Mouse (Mus musculus) intestine, embryonic 16.5 days (tissue): ENCODE measurements at regions not wholly inside any gene's neighbourhood (a gene's known extent, or its start where the extent isn't known, plus 50 kb on each side); places are given as distances from the start of the nearest gene placed in this dataset.

Experiments
- ATAC-seq: fragments of 200-750 bp; cut with Nextera tagmentation; 2 replicates; pipeline ENCODE4 v1.8.0; 2017; ENCODE audit warnings: moderate TSS enrichment, moderate library complexity
- H3K27ac ChIP-seq: fragments of 300-500 bp; sonication (generic); 2 replicates; pipeline ENCODE4 v1.5.1; 2014; ENCODE audit warnings: mild to moderate bottlenecking, low read length
- H3K27me3 ChIP-seq: fragments of 300-500 bp; sonication (generic); replicated peaks from 2 replicates; pipeline ENCODE4 v1.6.1; 2014; ENCODE audit warnings: low read length, control low read depth, mixed read lengths; ENCODE audit not compliant: control insufficient read depth, insufficient read depth
- H3K36me3 ChIP-seq: fragments of 300-500 bp; sonication (generic); 2 replicates; pipeline ENCODE4 v1.6.1; 2014; ENCODE audit warnings: low read length, control low read depth; ENCODE audit not compliant: control insufficient read depth, insufficient read depth
- H3K4me1 ChIP-seq: fragments of 300-500 bp; sonication (generic); 2 replicates; pipeline ENCODE4 v1.6.1; 2014; ENCODE audit warnings: low read length, control low read depth, mixed read lengths; ENCODE audit not compliant: control insufficient read depth, insufficient read depth
- H3K4me2 ChIP-seq: fragments of 300-500 bp; sonication (generic); 2 replicates; pipeline ENCODE4 v1.6.1; 2014; ENCODE audit warnings: low read depth, low read length, control low read depth
- H3K4me3 ChIP-seq: fragments of 300-500 bp; sonication (generic); 2 replicates; pipeline ENCODE4 v1.5.1; 2014; ENCODE audit warnings: mild to moderate bottlenecking, low read length
- H3K9ac ChIP-seq: fragments of 300-500 bp; sonication (generic); 2 replicates; pipeline ENCODE4 v1.6.1; 2014; ENCODE audit warnings: low read depth, low read length
- H3K9me3 ChIP-seq: fragments of 300-500 bp; sonication (generic); 2 replicates; pipeline ENCODE4 v1.6.1; 2016; ENCODE audit warnings: low read length, control low read depth; ENCODE audit not compliant: control insufficient read depth
- WGBS: fragments of 180-500 bp; shearing (Covaris S2); extraction: QIAGEN DNeasy Blood & Tissue Kit; methylation state at CpG from one replicate; pipeline ENCODE4 v1.1.7; 2014; 5-methylcytosine and 5-hydroxymethylcytosine counted together

DNA sequence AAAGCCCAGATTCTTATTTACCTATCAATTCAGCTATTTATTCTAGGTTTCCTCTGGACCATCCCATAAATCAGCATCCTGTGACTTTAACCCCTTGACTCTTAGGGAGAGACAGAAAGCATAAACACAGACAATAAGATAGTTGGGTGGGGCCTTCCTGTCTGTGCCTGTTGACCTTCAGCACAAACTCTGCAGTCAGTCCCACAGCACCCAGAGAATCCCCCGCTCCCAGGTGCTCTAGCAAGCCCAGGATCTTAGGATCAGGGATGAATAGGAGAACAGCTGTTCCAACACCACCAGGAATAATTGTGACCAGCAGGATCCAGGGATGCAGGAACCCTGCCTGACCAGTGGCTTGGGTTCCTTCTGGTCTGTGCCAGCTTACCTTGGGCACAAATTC is 107.8 kb downstream of the Basp1 start:
- no peak overlapping the region for H3K4me2 ChIP-seq
- H3K36me3 ChIP-seq, result no peaks in the 10 kb centered on the region
- no peaks in the 10 kb centered on the region for H3K9me3 ChIP-seq
- 50% methylated on average over 1 of the region's 1 CpGs for WGBS
- H3K27ac ChIP-seq, result no peak overlapping the region
- H3K27me3 ChIP-seq, result no peaks in the 10 kb centered on the region
- no peaks in the 10 kb centered on the region for H3K4me1 ChIP-seq
- H3K9ac ChIP-seq, result no peak overlapping the region
- no peak overlapping the region for H3K4me3 ChIP-seq
- no peak for ATAC-seq

DNA sequence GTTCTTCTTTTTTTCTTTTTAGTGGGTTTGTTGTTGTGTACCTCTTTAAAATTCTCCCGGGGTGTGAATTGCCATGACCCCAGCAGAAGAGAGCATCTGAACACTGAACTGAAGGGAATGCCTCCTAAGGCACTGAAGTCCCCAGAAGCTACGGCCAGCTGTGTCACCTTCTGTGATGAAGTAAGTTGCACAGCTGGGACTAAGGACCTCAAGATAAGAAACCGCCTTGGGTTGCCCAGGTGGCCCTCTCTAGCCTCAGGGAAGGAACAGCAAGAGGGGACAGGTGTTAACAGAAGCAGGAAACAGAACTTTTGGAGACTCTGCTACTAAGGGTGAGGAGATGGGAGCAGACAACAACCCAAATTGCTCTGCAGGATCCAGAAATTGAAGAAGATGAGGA is 110.2 kb downstream of the Basp1 start:
- Histone ChIP-seq H3K4me3 (no peak overlapping the region), H3K9ac (no peak overlapping the region), H3K9me3 (no peaks in the 10 kb centered on the region), H3K27me3 (no peaks in the 10 kb centered on the region), H3K36me3 (no peaks in the 10 kb centered on the region), H3K4me2 (no peak overlapping the region), H3K4me1 (no peaks in the 10 kb centered on the region), H3K27ac (no peak overlapping the region)
- no peak for ATAC-seq
- WGBS, result 80% methylated on average over 3 of the region's 3 CpGs

- WGBS, result 61% methylated on average over 8 of the region's 8 CpGs
- no peak overlapping the region for H3K4me3 ChIP-seq
- H3K4me2 ChIP-seq, result no peak overlapping the region
- H3K36me3 ChIP-seq, result no peaks in the 10 kb centered on the region
- no peaks in the 10 kb centered on the region for H3K27me3 ChIP-seq
- H3K9ac ChIP-seq, result no peak overlapping the region
- H3K9me3 ChIP-seq, result no peaks in the 10 kb centered on the region
- H3K27ac ChIP-seq, result no peak overlapping the region
- no peak for ATAC-seq
- H3K4me1 ChIP-seq, result no peaks in the 10 kb centered on the region
These were observed 110.8 kb downstream of the Basp1 start for GRCm38 (mm10) chr15:25302671-25303294.

DNA sequence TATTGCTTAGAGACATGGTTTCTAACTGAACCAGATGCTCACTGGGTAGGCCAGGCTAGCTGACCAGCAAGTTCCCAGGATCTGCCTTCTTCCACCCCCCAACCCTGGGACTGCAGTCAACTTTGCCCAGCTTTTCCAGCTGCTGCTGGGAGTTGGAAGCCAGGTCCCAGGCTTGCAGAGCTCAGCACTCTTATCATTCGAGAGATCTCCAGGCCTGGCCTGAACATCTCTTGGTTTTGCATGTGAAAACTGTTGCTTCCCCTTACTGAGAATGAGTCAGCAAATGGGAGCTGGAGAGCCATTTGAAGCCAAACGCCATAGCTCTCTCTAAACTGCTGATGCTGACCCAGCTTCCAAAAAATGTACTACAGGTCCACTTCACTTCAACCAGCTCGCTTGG is 111.8 kb downstream of the Basp1 start:
- H3K9ac ChIP-seq, result no peak overlapping the region
- no peaks in the 10 kb centered on the region for H3K36me3 ChIP-seq
- H3K4me3 ChIP-seq, result no peak overlapping the region
- no peaks in the 10 kb centered on the region for H3K27me3 ChIP-seq
- WGBS, result 54% methylated on average over 3 of the region's 3 CpGs
- no peaks in the 10 kb centered on the region for H3K9me3 ChIP-seq
- no peaks in the 10 kb centered on the region for H3K4me1 ChIP-seq
- no peak overlapping the region for H3K4me2 ChIP-seq
- H3K27ac ChIP-seq, result no peak overlapping the region
- no peak for ATAC-seq

DNA sequence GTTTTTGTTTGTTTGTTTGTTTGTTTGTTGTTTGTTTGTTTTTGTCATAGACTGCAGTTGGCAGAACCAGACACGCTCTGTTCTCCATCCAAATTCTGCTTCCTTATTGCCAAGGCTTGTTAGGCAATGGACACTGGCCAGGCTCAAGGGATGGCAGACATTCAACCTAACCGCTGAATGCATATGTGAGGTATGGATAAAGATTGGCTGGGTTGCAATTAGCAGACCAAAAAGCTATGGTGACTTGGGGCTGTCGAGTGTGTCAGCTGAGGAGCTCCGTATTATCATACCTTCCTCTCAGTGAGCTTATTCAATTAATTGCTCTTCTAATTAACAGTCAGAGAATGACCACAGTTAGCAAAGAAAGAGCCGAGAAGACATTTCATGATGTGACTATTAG is 116.3 kb downstream of the Basp1 start:
- no peak overlapping the region for H3K27ac ChIP-seq
- no peaks in the 10 kb centered on the region for H3K9me3 ChIP-seq
- no peaks in the 10 kb centered on the region for H3K36me3 ChIP-seq
- H3K4me2 ChIP-seq, result no peak overlapping the region
- 76% methylated on average over 5 of the region's 5 CpGs for WGBS
- no peak for ATAC-seq
- no peak overlapping the region for H3K9ac ChIP-seq
- H3K27me3 ChIP-seq, result no peaks in the 10 kb centered on the region
- H3K4me3 ChIP-seq, result no peak overlapping the region
- H3K4me1 ChIP-seq, result no peaks in the 10 kb centered on the region

GRCm38 (mm10) chr15:25296714-25297113 is 116.8 kb downstream of the Basp1 start:
- no peak overlapping the region for H3K4me2 ChIP-seq
- 83% methylated on average over 11 of the region's 11 CpGs for WGBS
- no peak for ATAC-seq
- no peak overlapping the region for H3K9ac ChIP-seq
- H3K4me1 ChIP-seq, result no peaks in the 10 kb centered on the region
- no peaks in the 10 kb centered on the region for H3K9me3 ChIP-seq
- no peaks in the 10 kb centered on the region for H3K27me3 ChIP-seq
- H3K4me3 ChIP-seq, result no peak overlapping the region
- no peaks in the 10 kb centered on the region for H3K36me3 ChIP-seq
- H3K27ac ChIP-seq, result no peak overlapping the region

DNA sequence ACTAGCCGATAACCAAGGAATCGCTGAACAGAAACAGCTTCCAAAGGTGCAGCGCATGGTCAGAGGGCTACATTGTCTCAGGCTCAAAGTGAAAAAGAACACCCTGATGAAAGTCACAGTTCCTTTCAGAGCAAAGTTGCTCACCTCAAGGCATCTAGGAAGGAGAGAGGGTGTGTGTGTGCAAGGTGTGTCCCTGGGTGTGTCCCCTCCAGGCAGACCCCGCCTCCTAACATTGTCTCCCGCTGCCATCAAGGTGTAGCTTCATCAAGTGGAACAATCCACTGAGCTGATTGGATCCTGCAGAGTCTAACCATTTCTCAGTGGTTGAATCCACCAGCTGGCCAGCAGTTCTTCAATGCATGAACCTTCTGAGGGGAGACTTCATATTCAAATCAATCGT is 117.8 kb downstream of the Basp1 start:
- Histone ChIP-seq H3K9me3 (no peaks in the 10 kb centered on the region), H3K9ac (no peak overlapping the region), H3K4me1 (no peaks in the 10 kb centered on the region), H3K27ac (no peak overlapping the region), H3K27me3 (no peaks in the 10 kb centered on the region), H3K4me2 (no peak overlapping the region), H3K36me3 (no peaks in the 10 kb centered on the region), H3K4me3 (no peak overlapping the region)
- 93% methylated on average over 6 of the region's 6 CpGs for WGBS
- no peak for ATAC-seq

DNA sequence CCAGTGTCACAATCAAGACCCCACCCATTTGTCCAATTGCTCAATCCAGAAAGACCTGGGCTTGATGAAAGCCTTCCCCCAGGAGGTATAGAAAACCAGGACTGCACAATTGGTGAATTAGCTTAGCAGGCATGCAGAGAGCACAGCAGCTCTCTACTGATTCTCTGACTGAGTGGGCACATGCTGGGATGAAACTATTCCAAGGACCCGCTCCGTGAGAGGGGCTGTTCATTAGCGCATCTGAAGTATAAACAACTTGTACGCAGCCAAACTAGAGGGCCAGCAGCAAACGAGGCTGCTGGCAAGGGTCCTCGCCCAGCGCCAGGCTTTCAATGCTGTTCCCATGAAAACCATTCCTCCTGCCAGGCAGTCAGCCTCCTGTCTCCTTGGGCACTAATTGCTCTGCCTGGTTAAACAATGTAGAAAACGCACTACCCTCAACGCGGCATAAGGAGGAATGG is 122.3 kb downstream of the Basp1 start:
- Histone ChIP-seq H3K36me3 (no peaks in the 10 kb centered on the region), H3K4me3 (no peak overlapping the region), H3K9ac (no peak overlapping the region), H3K27ac (no peak overlapping the region), H3K9me3 (no peaks in the 10 kb centered on the region), H3K4me2 (no peak overlapping the region), H3K27me3 (no peaks in the 10 kb centered on the region), H3K4me1 (no peaks in the 10 kb centered on the region)
- ATAC-seq, result no peak
- 51% methylated on average over 10 of the region's 10 CpGs for WGBS

DNA sequence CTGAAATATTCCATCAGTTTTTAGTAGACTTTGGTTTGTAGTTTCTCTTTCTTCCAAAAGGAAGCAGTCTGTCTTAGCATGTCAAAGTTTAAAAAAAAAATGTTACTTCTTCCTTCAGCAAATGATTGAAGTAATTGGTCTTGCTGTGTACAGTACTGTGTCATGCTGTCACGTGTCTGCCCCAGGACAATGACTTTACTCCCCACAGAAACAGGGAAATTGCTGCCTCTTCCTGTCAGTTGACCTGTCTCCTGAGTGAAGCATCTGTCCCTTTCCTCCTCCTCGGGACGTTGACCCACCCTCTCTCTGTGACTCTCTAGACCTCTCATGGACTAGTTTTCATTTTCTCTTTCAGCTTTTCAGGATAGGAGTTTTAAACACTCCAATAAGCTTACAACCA is 125.7 kb downstream of the Basp1 start:
- Histone ChIP-seq H3K27ac (no peak overlapping the region), H3K9ac (no peak overlapping the region), H3K4me3 (no peak overlapping the region), H3K27me3 (no peaks in the 10 kb centered on the region), H3K4me2 (no peak overlapping the region), H3K36me3 (no peaks in the 10 kb centered on the region), H3K4me1 (no peaks in the 10 kb centered on the region), H3K9me3 (no peaks in the 10 kb centered on the region)
- ATAC-seq, result no peak
- 49% methylated on average over 3 of the region's 3 CpGs for WGBS
